Mouse (Mus musculus) left cerebral cortex, postnatal 36 days (tissue): Measurements from ENCODE around the gene Mad1l1. TPM values are rescaled to one million over a fixed set of nuclear protein-coding genes. Genes with fewer than 3 reads are reported as not detected.

Source experiments
- DNase-seq, 2 experiments: peaks; one replicate each; pipeline ENCODE4 v3.0.0; 2021 to 2022; ENCODE audit warnings: low spot score in 2 of 2, mixed read lengths in 1 of 2
- intact Hi-C: fragments of 180-260 bp; cut with DNase I; formaldehyde crosslinking; loops from one replicate; pipeline ENCODE4 v1.15.1; 2025
- total RNA-seq, 2 experiments: library from RNA; stranded (reverse); gene quantifications; 2 replicates each; pipeline ENCODE4 v1.2.3; 2021

Gene Mad1l1
- total RNA-seq, 2 experiments from 2014 or later = 16.7 to 19.5 TPM

DNA sequence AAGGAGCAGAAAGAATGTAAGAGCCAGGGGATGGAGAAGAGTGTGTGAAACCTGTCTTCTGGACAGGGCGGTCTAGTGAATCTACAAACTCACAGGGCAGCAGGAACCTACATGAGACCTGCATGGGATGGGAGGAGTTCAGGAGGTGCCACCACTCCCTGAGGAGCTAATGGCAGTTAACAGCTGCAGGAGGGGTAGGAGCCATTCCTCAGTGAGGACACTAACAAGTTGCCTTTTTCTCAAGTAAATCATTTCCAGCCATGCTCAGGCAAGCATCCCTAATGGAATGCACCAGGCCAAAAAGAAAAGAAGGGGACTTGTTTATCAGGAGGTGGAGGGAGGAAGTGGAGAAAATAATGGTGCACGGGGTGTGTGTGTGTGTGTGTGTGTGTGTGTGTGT lies 95.5 kb downstream of the Mad1l1 start:
- no peak for DNase-seq

DNA sequence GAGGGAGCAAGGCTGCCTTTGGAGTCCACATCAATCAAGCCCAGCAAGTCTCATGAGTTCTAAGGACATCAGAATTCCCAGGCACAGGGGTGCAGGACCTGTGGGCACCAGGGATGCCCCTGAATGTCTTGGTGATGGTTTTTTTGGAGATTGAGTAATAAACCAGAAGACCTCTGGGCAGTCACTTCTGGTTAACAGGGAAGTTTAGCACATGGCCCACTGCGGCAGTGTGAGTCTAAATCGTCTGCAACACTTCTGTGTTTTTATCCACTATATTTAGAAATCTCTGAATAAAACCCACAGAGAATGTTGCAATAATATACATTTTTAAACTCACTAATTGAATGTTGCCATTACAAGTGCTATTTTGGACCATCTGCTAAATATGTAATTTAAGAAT lies 96.2 kb downstream of the Mad1l1 start:
- intact Hi-C loops = no loop called here
- no peak for DNase-seq

More for the DNA sequence above, 95.5 kb downstream of the Mad1l1 start:
- intact Hi-C loops = no loop called here

DNA sequence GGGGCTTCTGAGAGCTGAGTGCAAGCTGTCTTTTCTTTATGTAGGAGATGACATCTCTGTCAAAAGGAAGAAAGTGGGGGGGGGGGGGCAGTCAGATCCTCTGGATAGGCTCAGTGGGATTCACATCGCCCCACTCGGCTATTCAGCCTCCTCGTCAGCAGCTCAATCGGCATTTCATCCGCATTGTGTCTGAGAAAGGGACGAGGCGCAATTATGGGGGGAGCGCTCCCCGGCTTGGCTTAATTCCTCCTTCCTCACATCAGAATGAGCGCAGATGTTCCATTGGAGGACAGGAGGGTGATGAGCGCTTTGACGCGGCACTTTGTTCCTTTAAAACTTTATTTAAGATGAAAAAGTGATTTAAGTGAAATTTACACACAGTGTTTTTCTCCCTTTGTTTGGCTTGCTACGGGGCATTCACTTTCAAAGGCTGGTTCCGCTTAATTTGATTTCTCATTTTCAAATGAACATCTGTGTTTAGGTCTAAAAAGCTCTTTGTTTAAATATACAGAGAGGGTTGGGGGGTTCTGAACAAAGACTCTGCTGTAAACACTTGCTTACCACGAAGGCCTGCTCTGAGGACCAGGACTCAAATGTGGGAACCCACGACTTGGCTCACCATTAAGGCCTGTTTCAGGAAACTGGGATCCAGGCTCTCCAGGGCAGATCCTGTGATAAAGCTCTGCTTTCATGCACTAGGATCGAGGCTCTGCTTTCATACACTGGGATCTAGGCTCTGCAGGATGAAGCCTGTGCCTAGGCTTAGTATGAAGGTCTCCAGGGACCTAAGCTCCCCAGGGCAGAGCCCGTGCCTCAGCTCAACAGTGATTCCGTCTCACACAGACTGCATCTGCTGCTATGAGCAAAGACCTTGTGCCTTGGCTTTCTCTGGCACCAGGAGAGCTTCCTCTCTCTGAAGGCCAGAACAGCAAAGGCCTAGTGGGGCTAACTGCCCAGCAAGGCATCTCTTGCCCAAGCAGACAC lies 98.0 kb downstream of the Mad1l1 start:
- DNase-seq = no peak
- intact Hi-C loops = no loop called here

DNA sequence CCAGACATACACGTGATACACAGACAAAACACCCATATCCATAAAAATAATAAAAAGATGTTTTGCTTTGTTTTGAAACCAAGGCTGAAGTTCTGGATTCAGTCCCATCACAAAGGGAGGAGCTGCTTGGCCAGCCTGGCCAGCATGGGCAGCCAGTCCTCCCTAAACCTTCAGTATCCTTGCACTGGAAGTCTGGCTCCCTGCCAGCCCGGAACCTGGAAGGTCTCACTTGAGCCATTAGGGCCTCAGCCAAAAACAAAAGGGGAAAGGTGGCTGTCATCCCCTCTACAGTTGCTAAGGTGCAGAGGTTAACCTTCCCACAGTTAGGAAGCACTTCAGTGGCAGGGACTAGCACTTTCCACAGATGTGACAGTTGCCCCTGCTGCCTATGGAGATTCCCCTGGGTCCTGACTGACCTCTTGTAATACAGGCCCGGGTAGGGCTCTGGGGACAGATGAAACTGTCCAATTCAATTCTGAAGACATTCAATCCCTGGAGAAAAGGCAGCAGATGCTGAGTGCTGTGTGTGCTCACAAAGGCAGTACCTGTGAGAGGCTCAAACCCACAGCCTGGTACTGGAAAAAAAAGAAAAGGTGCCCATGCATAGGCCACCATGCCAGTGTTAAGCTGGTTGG lies 100.2 kb downstream of the Mad1l1 start:
- DNase-seq = no peak

GRCm38 (mm10) chr5:140219252-140219651 lies 102.1 kb downstream of the Mad1l1 start:
- intact Hi-C loops = loop anchor here (5.0 kb wide), 1 partner anchor 63 kb away; no protein-coding TSS in a partner anchor
- DNase-seq = no peak

More for the DNA sequence above, 100.2 kb downstream of the Mad1l1 start:
- intact Hi-C loops = no loop called here

DNA sequence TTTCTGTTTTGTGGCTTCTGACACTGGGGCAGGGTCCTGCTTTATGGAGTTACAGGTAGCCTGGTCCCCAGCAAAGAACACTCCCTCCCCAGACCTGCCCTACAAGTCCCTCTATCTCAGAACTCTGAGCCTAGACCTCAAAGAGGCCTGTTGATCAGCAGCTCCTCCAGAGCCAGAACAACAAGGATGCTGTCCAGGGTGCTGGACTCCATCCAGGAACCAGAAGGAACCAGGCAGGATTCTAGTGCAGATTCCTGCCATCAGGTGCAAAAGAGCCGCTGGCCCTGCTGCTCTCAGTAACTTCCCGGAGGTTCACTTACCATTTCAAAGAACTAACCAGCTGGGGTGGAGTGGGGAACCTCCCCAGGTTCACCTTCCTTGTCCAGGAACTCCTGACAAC lies 103.5 kb downstream of the Mad1l1 start:
- intact Hi-C loops = loop anchor here (5.0 kb wide), 1 partner anchor 64 kb away; no protein-coding TSS in a partner anchor
- DNase-seq = no peak

- intact Hi-C loops = loop anchor here (5.0 kb wide), 1 partner anchor 65 kb away; no protein-coding TSS in a partner anchor
- no peak for DNase-seq
Measured at GRCm38 (mm10) chr5:140217083-140217482, 104.3 kb downstream of the Mad1l1 start.

DNA sequence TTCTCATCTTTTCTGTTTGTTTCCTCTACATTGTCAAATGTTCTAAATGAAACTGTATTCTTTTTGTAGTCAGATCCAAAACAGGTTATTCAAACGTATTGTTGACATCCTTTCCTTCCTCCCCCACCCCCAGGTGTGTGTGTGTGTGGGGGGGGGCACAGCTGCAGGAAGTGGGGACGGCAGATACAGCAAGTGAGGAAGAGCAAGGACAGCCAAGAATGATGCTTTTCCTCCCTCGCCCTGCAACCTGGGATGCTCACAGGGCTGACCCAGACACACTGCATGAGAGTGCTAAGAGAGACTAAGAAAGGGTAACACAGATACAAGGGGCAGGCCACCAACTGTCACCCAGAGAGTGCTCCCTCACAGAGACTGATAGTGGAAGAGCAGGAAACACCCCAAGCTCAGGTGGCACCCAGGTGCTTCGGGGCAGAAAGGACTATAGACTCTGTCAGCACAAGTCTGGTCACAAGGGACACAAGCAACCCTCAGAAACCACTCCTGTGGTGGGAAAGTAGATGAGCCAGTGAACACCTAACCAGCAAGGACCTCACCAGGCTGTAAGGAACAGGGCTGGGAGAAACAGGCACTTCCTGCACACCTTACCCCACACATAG lies 105.8 kb downstream of the Mad1l1 start:
- DNase-seq = no peak
- intact Hi-C loops = loop anchor here (5.0 kb wide), 1 partner anchor 67 kb away; no protein-coding TSS in a partner anchor

GRCm38 (mm10) chr5:140213001-140213400 lies 108.4 kb downstream of the Mad1l1 start:
- intact Hi-C loops = no loop called here
- DNase-seq = no peak

- intact Hi-C loops = no loop called here
- no peak for DNase-seq
Measured at GRCm38 (mm10) chr5:140210417-140211184, 110.8 kb downstream of the Mad1l1 start.

DNA sequence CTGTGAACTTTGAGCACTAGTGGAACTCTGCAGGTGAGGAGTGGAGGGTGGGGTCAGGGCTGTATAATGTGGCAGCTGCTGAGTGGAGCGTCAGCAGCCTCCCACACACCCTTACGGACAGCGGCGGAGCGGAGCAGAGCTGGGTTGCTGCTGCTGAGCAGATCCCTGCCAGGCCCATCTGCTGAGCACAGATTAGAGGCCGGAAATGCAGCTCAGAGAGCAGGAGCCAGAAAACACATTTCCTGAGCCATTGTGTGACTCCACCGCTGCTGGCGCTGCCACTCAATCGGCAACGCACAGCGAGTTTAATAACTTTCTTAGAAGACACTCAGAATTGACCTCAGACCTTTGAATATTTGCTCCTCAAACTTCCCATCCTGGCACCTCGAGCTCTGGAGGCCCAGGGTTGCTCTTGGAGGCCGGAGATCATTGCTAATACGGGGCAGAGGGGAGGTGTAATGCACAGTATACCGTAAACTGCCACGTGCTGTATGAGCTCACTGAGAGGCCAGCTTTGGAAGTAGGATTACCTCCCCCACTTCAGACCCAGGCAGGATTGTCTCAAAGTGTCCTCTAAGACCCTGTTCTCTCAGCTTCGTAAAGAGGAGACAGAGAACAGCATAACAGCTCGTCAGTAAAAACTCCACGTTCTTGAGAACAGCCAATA lies 112.5 kb downstream of the Mad1l1 start:
- intact Hi-C loops = no loop called here
- DNase-seq = peak; percentile 27 to 32

DNA sequence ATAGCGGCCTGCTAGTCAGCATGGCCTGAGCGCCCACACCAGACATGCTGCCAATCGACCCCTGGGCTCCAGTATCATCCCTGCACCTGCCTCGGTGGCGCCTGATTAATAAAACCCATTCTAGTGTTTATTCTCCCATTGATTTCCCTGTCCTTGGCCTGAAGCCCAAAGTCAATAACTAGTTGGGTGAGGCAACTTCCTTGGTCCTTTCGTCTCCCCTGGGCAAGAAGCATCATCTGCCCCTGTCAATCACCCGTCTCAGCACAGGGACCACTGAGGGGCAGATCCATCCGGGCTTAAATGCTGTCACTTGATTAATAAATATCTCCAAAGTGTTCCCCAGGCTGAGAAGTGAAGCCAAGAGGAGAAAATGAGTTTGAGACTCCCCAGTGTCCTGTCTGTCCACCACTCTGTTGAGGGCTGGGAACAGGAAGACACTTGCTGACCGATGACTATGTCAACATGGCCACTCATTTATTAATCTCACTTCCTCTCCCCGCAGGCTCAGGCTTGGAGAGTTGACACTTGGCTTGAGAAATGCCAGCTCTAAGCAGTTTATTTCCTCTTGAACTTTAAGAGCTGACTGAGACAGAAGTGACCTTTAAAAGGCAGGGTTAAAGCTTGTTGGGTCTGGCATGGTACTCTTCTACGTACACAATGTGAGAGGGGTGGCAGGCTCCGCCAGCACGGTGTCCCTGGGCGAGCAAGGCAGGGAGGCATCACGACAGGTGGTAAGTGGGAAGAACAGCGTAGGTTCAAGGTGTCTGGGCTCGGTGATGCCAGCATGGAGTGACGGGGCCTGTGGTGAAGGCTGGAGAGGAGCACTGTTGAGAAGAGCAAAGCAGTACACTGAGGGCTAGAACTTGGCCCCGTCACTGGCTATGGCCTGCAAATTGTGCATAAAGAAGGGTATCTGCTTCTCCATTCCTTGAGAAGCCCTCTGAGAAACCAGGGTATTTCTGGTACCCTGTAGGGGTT lies 114.3 kb downstream of the Mad1l1 start:
- intact Hi-C loops = no loop called here
- DNase-seq = no peak

- DNase-seq = no peak
- intact Hi-C loops = no loop called here
Measured at GRCm38 (mm10) chr5:140205991-140206390, 115.4 kb downstream of the Mad1l1 start.

GRCm38 (mm10) chr5:140204465-140204864 lies 116.9 kb downstream of the Mad1l1 start:
- intact Hi-C loops = no loop called here
- DNase-seq = no peak

DNA sequence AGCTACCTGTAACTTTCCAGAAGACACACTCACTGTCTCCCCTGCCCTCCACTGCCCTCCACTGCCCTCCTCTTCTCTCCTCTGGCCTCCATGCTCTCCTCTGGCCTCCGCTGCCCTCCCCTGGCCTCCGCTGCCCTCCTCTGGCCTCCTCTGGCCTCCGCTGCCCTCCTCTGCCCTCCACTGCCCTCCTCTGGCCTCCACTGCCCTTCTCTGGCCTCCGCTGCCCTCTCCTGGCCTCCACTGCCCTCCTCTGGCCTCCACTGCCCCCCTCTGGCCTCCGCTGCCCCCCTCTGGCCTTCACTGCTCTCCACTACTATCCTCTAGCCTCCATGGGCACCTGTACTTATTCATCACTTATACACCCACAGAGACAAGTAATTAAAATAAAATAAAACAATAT lies 117.3 kb downstream of the Mad1l1 start:
- DNase-seq = no peak
- intact Hi-C loops = no loop called here

DNA sequence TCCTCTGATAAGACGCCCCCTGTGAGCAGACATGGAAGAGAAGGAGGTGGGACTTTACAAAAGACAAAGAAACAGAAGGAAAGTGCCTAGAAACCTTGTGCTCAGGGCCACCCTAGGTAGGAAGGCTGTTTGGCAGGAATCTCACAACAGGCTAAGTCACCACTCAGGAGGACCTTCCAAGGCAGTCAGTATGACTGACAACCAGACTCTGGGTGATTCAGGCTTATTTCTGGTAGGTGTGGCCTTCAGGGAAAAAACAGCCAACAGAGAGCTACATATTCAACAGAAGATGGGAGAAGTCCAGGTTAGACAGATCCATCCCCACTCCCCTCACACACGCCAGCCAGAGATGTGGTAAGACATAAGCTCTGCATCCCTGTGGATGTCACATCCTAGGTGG lies 118.9 kb downstream of the Mad1l1 start:
- no peak for DNase-seq
- intact Hi-C loops = no loop called here

- DNase-seq = no peak
- intact Hi-C loops = no loop called here
Measured at GRCm38 (mm10) chr5:140201566-140201965, 119.8 kb downstream of the Mad1l1 start.

GRCm38 (mm10) chr5:140201109-140201508 lies 120.2 kb downstream of the Mad1l1 start:
- DNase-seq = no peak
- intact Hi-C loops = no loop called here
